Mouse (Mus musculus) frontal cortex, postnatal 14 days (tissue): ENCODE data around the gene Acap1.
"Not testable (repeated sequence)": the region's sequence is repeated elsewhere in the genome, so short reads cannot be mapped to it uniquely, and the experiment has no call there.

Experiments used
- DNase-seq, 2 experiments: peaks; one replicate each; pipeline ENCODE4 v3.0.0; 2022; ENCODE audit warnings: low spot score in 2 of 2

Gene Acap1

DNA sequence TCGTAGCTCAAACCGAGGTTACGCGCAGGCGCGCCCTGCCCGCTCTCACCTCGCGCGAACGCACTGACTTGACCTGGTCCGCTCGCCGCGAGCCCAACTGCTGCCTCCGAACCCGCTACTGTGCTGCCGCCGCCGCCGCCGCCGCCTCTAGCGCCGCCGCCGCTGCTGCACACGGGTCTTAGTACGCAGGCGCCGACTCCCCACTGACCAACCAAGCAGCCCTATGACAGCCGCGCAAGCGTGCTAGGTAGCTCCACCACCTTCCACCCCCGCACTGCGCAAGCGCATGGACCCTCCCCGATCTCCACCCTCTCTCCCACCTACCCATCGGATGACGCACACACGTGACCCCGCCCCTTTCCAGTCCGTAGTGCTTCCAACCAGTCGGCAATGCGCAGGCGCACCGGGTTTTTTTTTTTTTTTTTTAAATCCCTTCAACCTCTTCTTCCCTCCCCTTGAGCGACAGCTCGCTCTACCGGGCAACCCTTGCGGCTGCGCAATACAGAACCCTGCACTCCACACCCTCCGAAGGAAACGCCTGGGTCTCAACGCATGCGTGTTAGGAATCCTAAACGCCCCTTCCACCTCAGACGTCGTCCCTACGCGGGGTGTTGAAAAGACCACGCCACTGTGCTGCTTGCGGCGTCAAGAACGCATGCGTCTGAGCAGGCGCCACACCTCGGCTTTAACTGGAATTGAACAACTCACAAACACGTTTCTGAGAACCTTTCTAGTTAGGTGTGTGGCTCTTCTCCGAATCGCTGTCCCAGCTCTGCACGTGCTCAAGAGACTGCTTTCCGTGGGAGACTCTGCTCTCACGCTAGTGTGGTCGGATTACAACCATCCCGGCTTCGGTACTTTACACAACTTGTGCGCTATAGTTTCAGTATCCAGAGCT, 26.0 kb upstream of the Acap1 start, which contains the start of gene Eif5a:
TSS of gene Eif5a (minus strand) at position 845 of the 898 bp plus-strand sequence.
- peak; percentile 100 for DNase-seq

DNA sequence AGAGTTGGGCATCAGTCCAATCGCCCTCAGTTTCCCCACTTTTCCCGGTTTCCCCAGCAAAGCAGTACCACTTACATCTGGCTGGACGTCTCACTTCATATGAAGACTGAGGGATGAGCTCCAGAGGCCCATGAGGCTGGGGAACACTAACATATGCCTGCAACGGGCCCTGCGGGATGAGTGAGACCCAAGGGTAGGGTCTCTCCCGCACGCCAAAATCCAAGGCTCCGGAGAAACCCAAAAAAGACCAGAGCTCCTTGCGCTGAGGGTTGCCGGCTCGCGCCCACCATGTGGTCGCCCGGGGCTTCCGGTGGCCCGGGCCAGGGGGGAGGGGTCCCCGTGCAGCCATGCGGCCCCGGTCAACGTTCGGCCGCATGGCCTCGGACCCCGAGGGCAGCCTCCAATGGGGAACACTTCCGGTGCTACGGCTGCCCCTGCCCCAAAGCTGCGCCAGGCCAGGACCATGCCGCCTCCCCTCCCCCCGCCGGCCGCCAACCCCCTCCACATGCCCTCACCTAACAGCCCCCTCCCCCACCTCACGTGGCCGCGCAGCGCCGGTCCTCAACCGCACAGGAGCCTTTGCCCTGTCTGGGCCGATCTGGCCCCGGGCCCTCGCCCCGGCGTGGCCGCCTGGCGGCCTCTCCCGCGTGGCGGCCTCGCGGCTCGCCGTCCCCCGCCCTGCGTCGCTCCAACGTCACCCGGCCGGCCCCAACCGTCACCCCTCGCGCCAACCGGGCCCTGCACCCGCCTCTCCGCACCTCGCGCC, 25.1 kb upstream of the Acap1 start:
- peak in 1 of 2 experiments; percentile 36 for DNase-seq

DNA sequence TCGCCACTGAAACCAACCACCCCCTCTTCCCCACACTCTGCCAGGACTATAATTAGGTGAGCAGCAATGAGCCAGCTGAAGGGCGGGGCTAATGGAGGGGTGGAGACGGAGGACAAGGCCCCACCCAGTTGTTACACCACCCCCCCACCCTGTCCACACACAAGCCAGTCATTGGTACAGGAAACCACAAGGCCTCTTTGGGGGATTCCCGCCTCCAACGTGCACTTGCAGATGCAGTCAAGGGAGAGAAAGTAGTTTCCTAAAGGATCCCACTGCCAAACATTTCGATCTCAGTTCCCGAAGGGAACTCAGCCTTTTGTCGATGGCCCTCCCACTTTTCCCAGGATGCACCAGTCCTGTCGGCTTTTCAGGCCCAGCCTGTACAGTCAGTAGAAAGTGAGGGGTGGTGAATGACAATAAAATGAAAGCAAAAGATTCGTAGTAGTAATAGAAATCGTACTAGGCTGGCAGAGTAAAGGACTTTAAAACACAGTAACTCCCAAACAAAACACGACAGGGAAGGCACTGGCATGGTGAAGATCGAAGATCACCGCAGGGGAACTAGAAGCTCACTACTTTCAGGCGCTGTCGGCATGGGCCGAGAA, 24.4 kb upstream of the Acap1 start:
- DNase-seq: peak in 1 of 2 experiments; percentile 25

DNA sequence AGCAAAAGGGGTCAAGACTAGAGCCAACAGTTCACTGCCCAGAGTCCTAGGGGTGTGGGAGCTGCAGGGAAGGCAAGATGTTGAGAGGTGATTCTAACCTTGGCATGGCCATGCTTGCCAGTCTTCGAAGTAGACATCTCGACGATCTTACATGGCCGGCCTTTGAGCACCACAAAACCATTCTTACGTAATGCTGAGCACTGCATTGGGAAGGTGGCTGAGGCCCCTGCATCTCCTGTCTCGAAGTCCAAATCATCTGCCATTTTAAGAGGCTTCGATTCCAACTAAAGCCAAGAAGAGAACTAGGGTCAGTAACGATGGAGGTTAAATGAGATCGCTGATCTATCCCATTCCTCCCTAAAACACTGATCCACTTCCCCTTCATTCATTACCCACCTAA, 23.7 kb upstream of the Acap1 start:
- no peak for DNase-seq

DNA sequence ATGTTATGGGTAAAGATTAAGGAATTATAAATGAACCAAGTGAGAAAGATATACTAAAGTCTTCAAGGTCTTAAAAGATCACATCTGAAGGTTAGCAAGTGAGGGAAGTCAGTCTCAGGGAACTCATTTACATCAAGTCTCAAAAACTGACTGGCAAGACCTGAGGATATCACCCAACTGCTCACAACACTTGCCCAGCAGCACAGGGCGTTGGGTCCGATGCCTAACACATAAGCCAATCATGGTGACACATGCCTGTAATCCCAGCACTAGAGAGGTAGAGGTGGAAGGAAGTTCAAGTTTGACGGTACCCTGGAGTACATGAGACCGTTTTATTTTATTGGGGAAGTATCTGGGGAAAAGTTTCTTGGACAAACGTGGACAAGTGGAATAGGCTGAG, 22.8 kb upstream of the Acap1 start:
- DNase-seq: no peak

DNA sequence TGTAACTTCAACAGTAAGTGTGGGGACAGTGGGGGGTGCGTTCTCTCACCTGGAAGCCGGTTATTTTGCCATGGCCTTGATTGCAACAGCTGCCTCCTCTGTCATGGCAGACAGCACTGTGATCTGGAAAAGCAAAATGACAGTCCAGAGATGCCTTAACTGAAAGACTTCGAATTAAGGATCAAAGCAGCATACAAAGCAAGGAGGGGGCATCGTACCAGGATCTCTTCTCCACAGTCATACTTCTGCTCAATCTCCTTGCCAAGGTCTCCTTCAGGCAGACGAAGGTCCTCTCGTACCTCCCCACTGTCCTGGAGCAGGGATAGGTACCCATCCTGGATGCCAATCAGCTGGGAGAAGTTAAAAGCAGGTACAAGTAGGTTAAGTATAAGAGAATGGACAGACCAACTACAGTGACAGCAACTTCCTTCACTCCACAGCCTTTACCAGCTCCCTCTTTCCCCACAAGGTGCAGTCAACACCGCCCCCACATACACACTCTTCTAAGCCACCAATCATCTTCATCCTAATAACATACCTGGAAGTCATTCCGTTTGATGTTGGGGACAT, 22.1 kb upstream of the Acap1 start:
- DNase-seq: no peak

DNA sequence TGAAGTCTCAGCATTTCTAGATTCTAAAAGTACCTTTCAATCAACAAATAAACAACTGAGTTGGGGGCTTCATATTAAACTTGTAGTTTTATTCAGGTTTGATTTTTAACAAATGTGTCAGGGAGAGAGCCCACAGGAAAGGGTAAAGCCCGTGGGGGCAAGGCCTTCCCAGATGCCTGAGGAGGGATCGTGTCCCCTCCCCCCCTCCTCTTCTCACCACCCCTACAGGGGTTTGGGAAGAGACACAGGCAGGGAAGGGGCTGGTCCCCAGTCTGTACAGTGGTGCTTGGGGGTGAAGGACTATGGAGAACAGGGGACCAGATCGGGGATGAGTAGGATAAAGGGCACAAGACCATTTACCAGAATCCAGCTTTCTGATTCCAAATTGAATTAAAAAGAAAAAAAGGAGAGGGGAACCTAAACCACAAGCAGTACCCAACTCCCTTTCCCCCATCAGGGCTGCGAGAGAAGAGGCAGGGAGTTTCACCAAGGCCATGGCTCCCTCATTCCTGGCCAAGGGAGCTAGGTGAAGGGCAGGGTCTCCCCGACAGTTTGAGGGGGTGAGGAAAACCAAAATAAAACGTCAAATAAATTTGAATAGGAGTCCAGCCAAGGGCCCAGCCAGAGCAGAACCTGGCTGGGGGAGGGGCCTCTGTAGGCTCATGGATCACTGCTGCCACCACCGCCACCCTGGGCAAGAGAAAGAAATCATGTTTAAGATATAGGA, 21.5 kb upstream of the Acap1 start:
- DNase-seq: not testable (repeated sequence)

DNA sequence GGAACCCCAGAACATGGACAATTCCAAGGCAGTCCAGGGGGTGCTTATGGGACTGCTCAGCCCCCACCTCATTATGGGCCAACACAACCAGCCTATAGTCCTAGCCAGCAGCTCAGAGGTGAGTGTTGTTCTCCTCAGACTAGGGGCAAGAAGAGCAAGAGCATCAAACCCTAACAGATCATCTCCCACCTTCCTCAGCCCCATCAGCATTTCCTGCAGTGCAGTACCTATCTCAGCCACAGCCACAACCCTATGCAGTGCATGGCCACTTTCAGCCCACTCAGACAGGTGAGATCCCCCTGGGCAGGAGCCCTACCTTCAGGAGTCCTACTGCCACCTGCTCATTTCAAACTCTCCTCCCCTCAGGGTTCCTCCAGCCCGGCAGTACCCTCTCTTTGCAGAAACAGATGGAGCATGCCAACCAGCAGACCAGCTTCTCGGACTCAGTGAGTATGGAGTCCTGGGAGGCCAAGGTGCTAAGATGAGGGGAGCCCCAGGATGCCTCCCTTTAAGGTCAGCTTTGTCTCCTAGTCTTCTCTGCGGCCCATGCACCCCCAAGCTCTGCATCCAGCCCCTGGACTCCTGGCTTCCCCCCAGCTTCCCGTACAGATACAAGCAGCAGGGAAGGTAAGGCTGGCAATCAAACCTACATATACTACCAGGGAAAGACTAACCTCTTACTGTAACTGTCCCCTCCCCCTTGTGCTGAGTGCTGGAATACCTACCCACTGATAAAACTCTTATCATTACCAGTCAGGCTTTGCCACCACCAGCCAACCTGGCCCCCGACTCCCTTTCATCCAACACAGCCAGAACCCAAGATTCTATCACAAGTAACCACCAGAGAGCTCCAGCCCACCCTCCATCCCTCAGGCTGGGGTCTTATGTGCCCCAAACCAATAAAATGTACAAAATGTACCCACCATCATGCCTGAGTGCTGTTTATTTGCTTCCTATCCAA, 20.6 kb upstream of the Acap1 start:
- no peak for DNase-seq

DNA sequence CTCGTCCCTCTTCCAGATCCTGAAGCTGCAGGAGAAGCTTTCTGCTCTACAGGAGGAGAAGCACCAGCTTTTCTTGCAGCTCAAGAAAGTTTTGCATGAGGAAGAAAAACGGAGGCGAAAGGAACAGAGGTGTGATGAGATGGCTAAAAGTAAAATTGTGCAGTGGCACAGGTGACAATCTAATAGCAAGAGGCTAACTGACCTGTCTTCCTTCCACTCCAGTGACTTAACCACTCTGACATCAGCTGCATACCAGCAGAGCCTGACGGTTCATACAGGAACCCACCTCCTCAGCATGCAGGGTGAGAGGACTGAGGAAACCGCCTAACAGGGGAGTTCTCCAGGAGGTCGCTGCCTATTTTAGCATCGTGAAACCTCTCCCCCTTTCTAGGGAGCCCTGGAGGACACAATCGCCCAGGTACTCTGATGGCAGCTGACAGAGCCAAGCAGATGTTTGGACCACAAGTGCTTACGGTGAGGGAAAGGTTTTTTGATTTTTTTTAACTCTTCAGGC, 19.6 kb upstream of the Acap1 start:
- no peak for DNase-seq

DNA sequence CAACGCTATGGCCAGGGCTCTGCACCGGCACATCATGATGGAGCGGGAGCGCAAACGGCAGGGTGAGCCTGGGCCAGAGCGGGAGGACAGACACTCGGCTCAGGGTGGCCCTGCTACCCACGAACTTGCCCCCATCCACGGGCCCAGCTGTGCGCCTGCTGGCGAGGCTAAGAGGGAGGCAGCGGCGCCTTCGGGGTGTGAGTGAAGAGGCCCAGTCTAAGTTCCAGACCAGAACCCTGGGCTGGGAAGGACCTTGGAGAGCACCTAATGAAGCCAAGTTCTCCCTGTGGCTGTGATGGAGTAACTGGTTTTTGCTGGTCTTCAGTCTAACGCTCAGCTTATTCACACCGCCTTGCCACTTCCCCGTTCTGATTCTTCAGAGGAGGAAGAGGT, 19.0 kb upstream of the Acap1 start:
- no peak for DNase-seq

DNA sequence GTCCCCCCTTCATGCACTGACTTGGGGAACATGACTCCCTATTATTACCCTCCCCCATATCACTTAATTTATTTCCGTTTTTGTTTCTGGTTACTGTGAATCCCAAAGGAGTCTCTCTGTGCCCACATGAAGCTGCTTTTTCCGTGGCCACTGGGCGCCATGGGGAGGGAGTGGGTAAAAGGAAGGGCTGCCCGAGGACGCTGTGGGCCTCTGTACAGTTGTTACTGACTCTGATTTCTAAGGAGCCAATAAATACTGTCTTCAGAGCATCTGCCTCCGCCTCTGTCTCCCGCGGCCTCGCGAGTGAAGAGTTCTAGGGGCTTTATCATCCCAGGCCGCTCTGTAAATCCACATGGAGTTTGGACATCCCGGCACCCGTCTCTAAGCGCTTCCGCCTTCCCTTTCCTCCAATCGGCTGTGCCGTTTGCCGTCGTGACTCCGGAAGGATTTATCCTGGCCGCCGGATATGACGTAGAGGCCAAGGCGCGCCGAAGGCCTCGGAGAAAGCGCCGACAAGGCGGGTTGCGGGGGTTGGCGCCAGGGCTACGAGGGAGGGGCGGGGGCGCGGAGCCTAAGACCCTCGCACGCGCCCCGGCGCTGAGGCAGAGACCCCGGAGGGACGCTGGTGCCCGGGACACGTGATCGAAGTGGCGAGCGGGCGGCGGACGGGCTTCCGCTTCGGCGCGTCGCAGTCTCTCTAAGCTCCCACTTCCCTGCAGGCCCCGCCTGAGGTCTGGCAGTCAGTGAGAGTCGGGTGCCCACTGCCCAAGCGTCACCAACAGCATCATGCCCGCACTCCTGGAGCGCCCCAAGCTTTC, 18.4 kb upstream of the Acap1 start, which contains the start of gene Gps2:
TSS of gene Gps2 (plus strand) at position 335 of the 818 bp plus-strand sequence.
- DNase-seq: peak; percentile 90 to 92

DNA sequence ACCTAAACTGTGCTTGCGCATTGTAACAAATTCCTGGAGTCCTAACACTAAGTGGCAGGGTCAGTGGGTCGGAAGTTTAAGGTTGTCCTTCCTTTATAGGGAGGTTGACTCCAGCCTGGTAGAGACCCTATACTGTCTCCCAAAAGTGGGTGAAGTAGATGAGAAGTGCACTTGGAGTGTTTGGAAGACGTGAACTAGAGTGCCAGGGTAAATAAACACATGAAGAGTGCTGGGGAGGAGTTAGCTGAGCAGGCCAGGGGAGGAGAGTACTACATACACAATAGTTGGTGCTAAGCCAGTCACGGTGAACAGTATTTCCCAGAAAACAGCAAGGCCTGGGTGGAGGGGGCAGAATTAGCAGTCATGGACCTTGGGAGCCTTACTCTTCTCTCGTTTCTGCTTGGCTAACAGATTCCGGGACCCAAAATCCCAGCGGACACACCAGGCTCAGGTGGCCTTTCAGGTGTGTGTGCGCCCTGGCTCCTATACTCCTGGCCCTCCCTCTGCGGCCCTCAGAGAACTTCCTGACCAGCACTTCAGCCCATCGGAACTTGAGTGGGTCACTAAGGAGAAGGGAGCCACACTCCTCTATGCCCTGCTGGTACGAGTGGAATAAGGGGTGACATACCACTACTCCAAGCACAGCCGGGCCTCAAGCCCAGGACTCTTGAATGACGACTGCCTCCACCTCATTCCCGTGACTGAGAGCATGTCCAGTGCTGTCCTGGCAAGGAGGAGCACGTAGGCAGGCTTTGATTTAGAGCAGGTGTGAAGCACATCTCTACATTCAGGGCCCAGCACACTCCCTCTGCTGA, 17.6 kb upstream of the Acap1 start:
- DNase-seq: no peak

DNA sequence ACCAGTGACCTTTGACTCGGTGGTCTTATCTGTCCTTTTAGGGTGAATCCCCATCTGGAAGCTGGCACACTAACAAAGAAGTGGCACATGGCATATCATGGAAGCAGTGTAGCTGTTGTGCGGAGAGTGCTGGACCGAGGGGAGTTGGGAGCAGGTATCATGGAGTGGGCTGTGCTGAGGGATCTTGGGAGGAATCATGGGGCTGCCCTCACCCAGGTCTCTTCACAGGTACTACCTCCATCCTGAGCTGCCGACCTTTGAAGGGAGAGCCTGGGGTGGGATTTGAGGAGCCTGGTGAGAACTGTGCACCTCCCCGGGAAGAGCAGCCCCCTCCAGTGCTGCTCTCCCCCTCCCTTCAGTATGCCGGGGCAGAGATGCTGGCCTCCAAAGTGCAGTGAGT, 16.4 kb upstream of the Acap1 start:
- DNase-seq: no peak

DNA sequence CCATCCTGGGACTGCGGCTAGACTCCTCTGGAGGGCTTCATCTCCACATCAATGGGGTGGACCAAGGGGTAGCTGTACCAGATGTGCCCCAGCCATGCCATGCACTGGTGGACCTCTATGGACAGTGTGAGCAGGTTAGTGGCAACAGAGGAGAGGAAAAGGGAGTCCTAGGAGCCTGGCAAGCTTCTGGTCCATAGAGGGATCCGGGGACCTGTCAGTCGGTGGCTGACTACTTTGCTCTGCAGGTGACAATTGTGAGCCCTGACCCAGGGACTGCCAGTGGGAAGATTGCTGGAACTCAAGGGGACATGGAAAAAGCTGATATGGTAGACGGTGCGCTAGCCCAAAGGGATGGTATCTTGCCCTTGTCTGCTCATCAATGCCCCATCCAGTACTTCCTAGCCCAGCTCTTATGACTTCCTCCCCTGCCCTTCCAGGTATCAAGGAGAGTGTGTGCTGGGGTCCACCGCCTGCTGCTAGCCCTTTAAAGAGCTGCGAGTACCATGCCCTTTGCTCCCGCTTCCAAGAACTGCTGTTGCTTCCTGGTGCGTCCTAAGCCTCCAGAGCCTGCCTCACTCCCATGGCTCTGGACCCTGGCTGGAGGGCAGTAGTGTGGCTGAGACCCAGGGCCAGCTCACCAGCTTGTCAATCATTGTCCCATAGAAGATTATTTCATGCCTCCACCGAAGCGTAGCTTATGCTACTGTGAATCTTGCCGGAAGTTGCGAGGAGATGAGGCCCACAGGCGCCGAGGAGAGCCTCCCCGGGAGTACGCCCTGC, 15.6 kb upstream of the Acap1 start:
- no peak for DNase-seq

DNA sequence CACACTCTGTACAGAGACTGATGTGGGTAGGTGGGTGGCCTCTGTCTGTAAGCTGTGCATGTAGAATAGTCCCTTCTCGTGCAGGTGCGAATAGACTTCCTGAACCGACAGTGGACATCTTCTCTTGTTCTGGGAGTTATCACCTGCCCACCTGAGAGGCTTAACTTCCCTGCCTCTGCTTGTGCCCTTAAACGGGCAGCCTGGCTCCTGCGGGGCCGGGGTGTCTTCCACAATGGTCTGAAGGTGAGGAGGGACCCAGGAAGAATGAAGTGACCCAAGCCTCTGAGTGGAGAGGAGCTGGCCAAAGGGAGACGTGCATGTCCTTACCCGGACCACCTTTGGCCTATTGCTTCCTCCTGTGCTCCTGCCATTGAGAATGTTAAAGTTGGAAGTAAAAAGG, 14.8 kb upstream of the Acap1 start:
- no peak for DNase-seq

DNA sequence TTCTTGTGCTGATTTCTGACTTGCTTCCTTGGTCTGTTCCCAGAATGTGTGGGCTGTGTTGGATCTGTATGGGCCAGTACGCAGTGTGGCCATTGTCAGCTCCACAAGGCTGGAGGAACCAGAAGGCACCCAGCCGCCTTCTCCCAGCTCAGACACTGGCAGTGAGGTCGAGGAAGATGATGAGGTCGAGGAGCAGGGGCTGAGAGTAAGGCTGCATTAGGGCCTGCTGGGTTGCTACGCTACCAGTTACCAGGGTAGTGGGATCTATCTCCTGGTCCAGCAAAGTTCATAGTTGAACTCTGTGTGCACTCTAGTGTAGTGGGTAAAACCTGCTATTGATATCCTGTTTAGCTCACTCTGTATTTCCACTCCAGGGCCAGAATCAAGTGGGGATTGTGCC, 13.8 kb upstream of the Acap1 start:
- no peak for DNase-seq

DNA sequence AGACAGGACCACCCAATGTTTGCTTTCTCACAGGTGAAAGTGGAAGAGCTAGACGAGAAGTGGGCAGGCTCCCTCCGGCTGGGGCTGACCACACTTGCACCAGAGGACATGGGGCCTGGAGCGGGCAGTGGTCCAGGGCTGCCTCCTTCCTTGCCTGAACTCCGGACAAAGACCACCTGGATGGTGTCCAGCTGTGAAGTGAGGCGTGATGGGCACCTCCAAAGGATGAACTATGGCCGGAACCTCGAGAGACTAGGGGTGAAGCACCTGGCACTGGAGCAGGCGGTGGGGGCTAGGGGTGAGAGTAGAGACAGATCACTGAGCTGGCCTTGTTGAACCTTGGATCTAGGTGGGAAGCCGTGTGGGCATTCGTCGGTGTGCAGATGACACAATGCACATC, 13.3 kb upstream of the Acap1 start:
- DNase-seq: no peak
